Mouse (Mus musculus): Measurements from ENCODE around the gene Ncoa1.
"Not testable (repeated sequence)": the region's sequence is repeated elsewhere in the genome, so short reads cannot be mapped to it uniquely, and the experiment has no call there.

The Ncoa1 gene

GRCm38 (mm10) chr12:4392074-4392473 lies 84.9 kb downstream of the Ncoa1 start:
- DNase-seq = no peak

GRCm38 (mm10) chr12:4391256-4391655 lies 85.7 kb downstream of the Ncoa1 start:
- DNase-seq = no peak

GRCm38 (mm10) chr12:4390721-4391120 lies 86.3 kb downstream of the Ncoa1 start:
- no peak for DNase-seq

GRCm38 (mm10) chr12:4386077-4386719 lies 90.8 kb downstream of the Ncoa1 start:
- no peak for DNase-seq

- no peak for DNase-seq
Measured at GRCm38 (mm10) chr12:4383061-4383460, 93.9 kb downstream of the Ncoa1 start.

- no peak for DNase-seq
Measured at GRCm38 (mm10) chr12:4379298-4379957, 97.6 kb downstream of the Ncoa1 start.

GRCm38 (mm10) chr12:4376475-4376874 lies 100.5 kb downstream of the Ncoa1 start:
- DNase-seq = no peak

GRCm38 (mm10) chr12:4374816-4375493 lies 102.0 kb downstream of the Ncoa1 start:
- no peak for DNase-seq

GRCm38 (mm10) chr12:4371406-4371805 lies 105.6 kb downstream of the Ncoa1 start:
- DNase-seq = no peak

GRCm38 (mm10) chr12:4365951-4366350 lies 111.0 kb downstream of the Ncoa1 start:
- peak; percentile 59 to 64 for DNase-seq

- no peak for DNase-seq
Measured at GRCm38 (mm10) chr12:4359475-4359874, 117.5 kb downstream of the Ncoa1 start.

- not testable (repeated sequence) for DNase-seq
Measured at GRCm38 (mm10) chr12:4358653-4359052, 118.3 kb downstream of the Ncoa1 start.

- no peak for DNase-seq
Measured at GRCm38 (mm10) chr12:4358100-4358499, 118.9 kb downstream of the Ncoa1 start.

- no peak for DNase-seq
Measured at GRCm38 (mm10) chr12:4356834-4357445, 120.0 kb downstream of the Ncoa1 start.

- no peak for DNase-seq
Measured at GRCm38 (mm10) chr12:4355019-4355730, 121.8 kb downstream of the Ncoa1 start.

GRCm38 (mm10) chr12:4343216-4343615 lies 133.8 kb downstream of the Ncoa1 start:
- DNase-seq = no peak

GRCm38 (mm10) chr12:4342087-4342486 lies 134.9 kb downstream of the Ncoa1 start:
- no peak for DNase-seq

GRCm38 (mm10) chr12:4340325-4340924 lies 136.6 kb downstream of the Ncoa1 start:
- no peak for DNase-seq

GRCm38 (mm10) chr12:4323604-4324003 lies 153.4 kb downstream of the Ncoa1 start:
- DNase-seq = no peak

- DNase-seq = no peak
Measured at GRCm38 (mm10) chr12:4322227-4322626, 154.8 kb downstream of the Ncoa1 start.

GRCm38 (mm10) chr12:4313824-4314223 lies 163.2 kb downstream of the Ncoa1 start:
- DNase-seq = no peak

- DNase-seq = no peak
Measured at GRCm38 (mm10) chr12:4306712-4307313, 170.2 kb downstream of the Ncoa1 start.
